Mouse (Mus musculus) CD4-positive, CD25-positive, alpha-beta regulatory T cell, adult 4 months (primary cell): ENCODE measurements around the gene Hsp90ab1. TPM values are rescaled to one million over a fixed set of nuclear protein-coding genes. Genes with fewer than 3 reads are reported as not detected.

Experiments used
- ATAC-seq: one replicate; pipeline ENCODE4 v1.8.0; 2017
- polyA plus RNA-seq, 2 experiments: library from polyadenylated mRNA; unstranded; fragments of 100-300 nt; shearing (Covaris generic); gene quantifications; one replicate each; pipeline ENCODE4 v1.2.1; 2017

The Hsp90ab1 gene
- polyA plus RNA-seq, result 1,000 to 10,000 TPM; 1,172 to 1,222 TPM

DNA sequence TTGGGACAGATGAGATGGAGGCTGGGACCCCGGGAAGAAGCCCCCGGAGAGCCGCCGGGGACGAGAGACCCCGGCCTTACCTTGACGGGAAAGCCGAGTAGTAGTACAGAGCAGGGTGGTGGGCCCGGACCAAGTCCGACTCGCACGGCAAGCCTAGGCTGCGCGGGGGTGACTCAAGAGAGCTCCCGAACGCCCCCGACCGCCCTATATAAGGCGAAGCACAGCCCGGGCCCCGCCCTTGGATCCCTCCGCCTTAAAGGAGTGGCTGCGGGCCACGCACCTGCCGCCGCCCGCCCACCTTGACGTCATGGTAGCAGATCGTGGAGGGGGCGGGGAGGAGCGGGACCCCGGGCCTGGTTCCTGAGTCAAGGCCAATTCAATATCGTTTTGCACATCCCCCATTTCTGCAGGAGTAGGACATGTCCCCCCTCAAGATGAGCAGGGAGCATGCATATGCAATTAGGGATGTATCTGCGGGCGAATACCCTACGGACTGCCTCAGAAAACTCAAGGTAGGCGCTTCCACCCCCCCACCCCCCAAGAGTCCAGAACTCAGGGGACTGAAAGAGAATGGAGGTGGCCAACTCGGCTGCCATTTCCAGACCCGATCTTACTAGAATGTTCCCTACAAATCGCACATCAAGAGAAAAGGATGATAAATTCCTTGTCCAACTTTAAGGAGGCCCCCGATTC, at the start of gene Hsp90ab1:
Hsp90ab1 (minus strand) TSS at position 185 of the 693 bp plus-strand sequence.
- peak; percentile 61 for ATAC-seq

- ATAC-seq, result peak; percentile 65
Observed at GRCm38 (mm10) chr17:45619386-45620256, 46.5 kb upstream of the Hsp90ab1 start.

DNA sequence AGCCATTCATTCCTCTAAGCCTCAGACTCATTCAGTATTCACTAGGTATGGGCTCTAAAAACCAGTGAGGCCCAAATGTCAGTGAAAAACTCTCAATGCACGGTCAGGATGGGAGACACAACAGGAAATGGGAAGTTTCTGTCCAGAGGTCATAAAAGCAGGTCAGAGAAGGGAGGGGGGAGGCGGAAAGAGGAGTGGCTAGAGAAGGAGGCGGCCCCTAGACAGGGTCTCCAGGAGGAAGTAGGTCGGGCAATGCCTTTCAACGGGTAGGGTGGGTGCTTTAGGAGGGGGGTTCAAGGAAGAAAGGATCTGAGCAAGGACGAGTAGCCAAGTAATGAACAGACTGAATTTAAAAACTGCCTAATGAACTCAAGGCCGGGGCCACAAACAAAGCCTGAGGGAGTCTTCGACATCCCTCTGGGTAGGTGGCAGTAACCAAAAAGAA, 45.9 kb upstream of the Hsp90ab1 start:
- ATAC-seq, result peak; percentile 30

DNA sequence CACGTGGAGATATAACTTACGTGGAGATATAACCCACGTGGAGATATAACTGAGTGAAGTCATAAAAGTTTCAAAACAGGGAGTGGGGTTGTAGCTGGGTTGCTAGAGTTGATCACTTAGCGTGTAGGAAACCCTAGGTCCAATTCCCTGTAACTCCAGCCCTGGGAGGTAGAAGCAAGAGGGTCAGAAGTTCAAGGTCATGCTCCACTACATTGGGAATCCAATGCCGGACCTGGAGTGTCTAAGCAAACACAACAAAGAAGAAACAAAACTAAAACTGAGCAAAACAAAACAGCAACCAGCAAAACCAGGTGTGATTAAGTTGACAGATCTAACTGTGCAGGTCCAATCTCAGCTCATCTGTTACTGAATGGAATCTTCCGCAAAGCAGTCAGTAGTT, 44.6 kb upstream of the Hsp90ab1 start:
- no peak for ATAC-seq

GRCm38 (mm10) chr17:45616679-45617078, 43.6 kb upstream of the Hsp90ab1 start:
- ATAC-seq, result no peak

GRCm38 (mm10) chr17:45616046-45616650, 43.1 kb upstream of the Hsp90ab1 start:
- ATAC-seq, result no peak

DNA sequence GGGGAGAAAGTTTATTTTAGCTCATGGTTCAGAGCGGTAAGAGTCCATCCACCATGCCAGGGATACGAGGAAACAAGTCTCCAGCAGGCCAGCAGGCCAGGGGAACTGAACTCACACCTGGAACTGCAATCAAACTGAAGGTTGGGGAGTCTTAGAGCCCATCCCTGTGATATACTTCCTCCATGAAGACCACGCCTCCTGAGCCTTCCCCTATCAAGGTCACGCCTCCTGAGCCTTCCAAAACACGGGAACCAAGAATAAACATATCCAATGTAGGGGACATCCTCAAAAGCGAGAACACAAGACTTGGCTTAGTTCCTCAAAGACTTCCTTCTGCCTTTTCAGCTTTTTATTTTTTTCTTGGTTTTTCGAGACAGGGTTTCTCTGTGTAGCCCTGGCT, 39.9 kb upstream of the Hsp90ab1 start:
- no peak for ATAC-seq

DNA sequence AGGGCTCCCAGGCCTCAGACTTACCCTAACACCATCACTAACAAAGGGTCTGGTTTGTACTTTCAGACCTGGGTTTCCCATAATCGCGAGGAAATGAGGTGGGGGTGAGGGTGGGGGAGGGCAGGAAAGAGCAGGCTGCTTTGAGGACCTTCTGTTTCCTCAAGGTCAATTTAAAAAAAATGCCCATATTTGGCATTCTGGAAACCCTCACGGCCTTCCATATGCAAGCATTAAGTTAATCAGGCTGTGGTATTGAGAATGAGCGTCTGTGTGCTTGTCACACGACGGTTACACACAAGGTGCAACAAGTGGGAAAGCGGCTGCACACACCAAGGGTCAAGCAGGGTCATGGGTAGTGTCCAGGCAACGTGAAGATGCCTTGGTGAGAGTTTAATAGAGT, 38.9 kb upstream of the Hsp90ab1 start:
- ATAC-seq, result no peak

DNA sequence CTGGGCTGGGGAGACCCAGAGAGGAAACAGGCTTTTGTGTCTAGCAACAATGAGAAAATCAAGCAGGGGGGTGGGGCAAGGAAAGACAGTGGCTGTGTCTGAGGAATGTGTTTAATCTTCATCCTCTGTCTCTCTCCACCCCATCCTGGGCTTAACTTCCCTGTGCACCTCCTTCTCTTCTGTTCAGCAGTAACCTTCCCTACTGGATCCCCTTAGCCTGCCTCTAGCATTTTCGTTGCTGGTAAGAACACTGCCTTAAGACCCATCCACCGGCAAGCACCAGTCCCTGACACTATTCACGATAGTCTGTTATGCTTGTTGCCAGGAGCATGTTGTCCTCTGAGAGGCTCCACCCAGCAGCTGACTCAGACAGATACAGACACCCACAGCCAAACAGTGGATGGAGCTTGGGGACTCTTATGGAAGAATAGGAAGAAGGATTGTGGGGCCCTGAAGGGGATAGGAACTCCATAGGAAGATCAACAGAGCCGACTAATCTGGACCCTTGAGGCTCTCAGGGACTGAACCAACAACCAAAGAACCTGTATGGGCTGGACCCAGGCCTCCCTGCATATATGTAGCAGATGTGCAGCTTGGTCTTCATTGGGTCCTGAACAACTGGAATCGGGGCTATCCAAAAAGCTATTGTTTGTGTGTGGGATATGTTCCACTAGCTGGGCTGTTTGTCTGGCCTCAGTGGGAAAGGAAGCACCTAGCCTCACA, 37.2 kb upstream of the Hsp90ab1 start:
- ATAC-seq, result no peak

GRCm38 (mm10) chr17:45608396-45608795, 35.3 kb upstream of the Hsp90ab1 start:
- ATAC-seq, result no peak

DNA sequence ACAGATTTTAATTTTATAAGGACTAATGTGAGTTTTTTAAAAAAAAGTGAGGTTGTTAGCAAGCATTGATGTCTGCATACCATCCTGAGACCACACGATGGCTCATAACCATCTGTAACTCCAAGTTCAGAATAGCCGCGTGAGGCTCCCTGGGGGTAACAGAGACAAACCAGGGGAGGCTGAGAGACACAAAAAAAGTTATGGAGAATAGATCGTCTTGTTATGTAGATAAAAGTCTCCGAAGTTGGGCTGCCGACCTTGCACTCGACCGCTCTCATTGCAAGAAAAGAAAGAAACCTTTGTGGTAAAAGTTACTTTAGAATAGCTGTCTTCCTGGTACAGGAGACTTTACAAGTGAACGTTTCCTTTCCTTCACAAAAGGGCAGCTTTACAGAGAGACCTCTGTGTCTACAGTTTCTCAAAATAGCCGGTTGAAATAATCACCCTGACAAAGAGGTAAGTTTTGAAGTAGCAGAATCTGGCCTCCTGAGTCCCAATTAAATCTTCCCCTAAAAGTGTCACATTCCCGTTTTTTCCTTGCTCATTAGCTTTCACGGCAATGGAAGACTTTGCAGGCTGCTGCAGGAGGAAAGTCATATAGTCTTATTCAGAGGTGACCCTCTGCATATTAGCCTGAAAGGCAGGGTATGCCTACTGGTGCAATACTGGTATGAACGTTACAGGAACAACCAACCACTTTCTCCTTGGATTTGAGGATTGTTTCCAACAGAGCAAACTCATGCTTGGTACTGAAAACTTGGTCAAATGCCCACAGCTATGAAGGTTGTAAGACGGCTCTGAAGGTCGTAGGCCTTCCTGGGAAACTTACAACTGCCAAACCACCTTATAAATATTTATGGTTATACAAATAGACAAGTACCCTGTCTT, 34.2 kb upstream of the Hsp90ab1 start:
- no peak for ATAC-seq

GRCm38 (mm10) chr17:45602984-45603383, 29.9 kb upstream of the Hsp90ab1 start:
- no peak for ATAC-seq

GRCm38 (mm10) chr17:45601877-45602304, 28.8 kb upstream of the Hsp90ab1 start, which contains the start of gene Mymx:
TSS of gene Mymx (minus strand) at chr17:45602102.
- ATAC-seq, result no peak

DNA sequence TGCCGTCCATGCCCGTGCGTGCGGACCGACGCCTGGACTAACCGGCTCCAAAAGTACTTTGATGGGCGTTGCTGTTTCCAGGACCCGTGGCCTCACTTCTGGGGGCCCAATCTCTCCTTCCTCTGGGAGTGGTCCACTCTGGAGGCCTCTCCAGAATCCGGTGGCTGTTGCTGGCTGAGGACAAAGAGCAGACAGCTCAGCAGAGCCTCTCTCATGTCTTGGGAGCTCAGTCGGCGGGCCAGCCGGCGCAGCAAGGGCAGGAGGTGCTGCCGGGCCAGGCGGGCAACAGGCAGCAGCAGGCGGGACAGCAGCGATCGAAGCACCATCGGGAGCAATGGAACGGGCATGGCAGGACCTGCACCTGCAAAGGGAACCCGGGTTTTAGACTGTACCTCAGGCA, 28.3 kb upstream of the Hsp90ab1 start:
- ATAC-seq, result no peak

DNA sequence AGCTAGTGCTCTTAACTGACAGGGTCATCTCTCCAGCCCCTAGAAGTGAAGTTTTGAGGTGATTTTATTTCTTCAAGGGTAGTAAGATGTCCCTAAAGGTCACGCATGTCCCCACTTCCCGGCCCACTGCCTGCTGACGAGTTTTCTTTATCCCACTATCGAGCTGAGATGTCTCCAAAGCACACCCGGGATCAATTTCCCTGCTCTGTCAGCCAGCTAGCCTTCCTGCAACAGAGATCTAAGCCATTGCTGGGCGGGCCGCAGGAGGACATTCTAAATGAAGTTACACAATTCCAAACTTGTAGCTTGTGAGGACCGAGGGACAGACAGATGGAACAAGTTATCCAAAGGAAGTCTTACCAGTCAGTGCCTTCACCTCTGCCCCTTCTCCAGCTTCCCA, 27.2 kb upstream of the Hsp90ab1 start:
- no peak for ATAC-seq

- no peak for ATAC-seq
Observed at GRCm38 (mm10) chr17:45599446-45600242, 26.6 kb upstream of the Hsp90ab1 start, which contains the start of gene Slc29a1. TSS of gene Slc29a1 (minus strand) at chr17:45599606.

DNA sequence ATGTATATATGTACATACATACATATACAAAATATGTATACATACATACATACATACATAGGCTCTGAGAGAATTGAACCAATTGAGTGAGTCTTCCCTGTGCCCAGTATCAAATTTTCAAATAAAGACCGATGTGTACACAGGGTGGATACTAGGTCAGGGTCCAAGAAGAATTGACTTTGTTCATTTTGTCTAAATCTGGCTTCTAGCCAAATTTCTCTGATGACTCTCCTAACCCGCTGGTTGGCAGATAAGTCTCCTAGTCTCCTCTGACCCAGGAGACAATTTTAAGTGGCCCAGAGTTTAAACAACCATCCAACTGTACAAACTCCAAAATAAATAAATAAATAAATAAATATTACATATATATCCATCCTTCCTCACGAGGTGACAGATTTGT, 25.8 kb upstream of the Hsp90ab1 start:
- ATAC-seq, result no peak

GRCm38 (mm10) chr17:45598376-45598775, 25.3 kb upstream of the Hsp90ab1 start:
- no peak for ATAC-seq

DNA sequence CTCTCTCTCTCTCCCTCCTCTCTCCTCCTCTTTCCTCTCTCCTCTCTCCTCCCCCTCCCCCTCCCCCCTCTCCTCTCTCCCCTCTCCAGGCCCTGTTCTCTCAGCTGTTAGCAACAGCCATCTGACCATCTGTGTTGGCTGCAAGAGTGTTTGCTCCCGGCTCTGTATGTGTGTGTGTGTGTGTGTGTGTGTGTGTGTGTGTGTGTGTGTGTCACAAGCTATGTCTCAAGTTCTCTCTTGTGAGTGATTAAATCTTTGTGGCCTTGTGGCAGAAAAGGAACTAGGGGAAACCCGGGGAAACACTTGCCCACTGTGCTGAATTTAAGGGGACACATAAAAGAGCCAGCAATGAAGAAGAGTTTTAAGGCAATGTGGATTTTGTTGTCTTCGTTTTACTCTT, 24.7 kb upstream of the Hsp90ab1 start:
- ATAC-seq, result no peak

GRCm38 (mm10) chr17:45596631-45597396, 23.7 kb upstream of the Hsp90ab1 start:
- ATAC-seq, result peak; percentile 21
